Mouse (Mus musculus) MEL-GATA-1-ER (cell line): ENCODE measurements around the gene Trim59.
"Not testable (repeated sequence)": the region's sequence is repeated elsewhere in the genome, so short reads cannot be mapped to it uniquely, and the experiment has no call there.

Experiments
- DNase-seq: peaks from one replicate; pipeline ENCODE4 v3.0.0-alpha.2; 2012; ENCODE audit warnings: low read depth; ENCODE audit errors: extremely low read depth

The Trim59 gene

DNA sequence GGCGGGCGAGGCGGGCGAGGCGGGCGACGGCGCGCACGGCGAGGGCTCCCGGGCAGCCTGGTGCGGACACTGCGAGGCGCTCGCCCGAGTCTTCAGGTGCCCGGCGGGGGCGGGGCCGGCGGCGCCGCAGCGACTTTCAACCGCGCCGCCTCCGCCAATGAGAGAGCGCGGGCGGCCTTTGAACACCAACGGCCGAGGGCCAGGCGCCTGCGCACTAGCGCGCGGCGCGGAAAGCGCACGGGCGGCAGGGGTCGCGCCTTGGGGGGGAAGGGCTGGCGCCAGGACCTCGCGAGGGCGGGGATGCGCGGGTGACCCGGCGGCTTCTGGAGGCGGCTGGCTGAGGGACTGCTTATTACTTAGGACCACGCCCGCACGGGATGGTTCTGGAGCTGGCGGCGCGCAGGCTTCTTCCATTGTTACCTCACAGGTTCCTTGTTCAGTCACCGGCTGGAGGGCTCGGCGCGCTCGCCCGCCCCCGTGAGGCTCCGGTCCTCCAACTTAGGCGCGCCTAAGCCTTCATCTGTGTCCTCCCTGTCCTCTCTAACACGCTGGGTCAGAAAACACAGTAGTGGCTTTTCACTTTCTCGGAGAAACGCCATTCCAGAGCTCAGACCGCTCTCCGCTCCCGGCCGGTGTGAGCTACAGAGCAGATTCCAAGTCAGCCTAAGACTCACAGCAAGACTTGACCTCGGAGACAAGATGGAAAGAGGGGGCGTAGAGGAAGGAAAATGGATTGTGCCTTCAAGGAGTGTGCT, at the start of gene Trim59:
TSS of gene Trim59 (minus strand) at position 111 of the 755 bp plus-strand sequence.
- DNase-seq: peak; percentile 36

DNA sequence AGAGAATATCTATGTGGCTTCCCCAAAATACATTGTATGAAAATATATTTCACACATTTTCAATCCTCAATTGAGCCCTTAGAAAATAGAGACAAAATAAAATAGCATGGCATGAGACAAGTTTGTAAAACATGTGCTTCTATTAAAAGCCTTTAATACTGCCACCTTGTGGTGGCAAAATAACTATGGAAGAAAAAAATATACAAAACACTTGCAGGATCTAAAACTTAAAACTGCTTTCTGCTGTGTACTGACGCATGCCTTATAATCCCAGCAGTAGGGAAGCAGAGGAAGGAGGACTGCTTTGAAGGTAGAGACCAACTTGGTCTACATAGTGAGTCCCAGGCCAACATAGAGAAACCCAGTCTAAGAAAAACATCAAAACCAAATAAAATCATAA, 19.4 kb upstream of the Trim59 start:
- no peak for DNase-seq

DNA sequence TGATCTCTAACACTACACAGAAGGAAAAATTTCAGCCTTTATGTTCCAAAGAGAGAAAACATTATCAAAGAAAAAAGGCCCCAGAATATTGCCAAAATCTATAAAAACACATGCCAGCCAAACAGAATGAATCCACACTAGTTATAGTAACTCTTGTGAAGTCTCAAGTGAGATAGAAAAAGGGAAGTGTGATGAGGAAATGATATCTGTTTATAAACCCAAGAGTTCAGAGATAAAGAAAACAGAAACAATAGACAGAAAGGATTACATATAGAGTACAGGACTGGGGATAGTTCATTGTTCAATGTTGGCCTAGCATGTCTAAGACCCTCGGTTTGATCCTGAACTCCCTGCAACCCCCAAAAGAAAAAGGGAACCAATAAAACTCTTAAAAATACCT, 18.2 kb upstream of the Trim59 start:
- DNase-seq: peak; percentile 20

DNA sequence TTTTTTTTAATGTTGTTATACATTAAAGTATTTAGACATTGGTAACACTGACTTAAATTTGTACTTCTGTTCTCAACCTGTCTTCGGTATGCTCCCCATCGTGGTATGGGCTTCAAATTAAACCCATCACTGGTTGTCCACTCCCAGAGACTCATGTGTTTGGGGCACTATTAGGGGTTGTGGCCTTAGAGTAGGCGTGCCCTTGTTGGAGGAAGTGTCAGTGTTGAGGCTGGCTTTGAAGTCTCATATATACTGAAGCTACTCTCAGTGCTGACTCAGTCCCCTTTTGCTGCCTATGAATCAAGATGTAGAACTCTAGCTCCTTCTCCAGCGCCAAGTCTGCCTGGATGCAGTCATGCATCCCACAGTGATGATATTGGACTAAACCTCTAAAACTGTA, 16.1 kb upstream of the Trim59 start:
- DNase-seq: no peak

DNA sequence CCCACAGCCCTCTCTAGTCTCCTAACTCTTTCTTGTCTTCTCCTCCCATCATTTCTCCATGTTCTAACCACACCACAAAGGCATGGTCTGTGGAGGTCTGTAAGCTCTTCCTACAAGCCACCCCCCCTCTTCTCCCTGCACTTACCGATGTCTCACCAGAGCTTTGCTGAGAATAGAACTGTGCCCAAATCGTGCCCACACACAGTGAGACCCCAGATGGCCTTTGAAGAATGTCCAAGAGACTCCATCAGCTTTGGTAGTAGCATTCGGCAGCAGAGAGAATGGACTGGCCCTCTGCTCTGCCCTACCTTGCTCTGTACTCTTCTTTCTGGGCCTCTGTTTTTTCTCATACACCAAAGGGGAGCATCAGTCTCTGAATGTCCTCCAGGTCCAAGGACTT, 11.3 kb upstream of the Trim59 start:
- DNase-seq: no peak

DNA sequence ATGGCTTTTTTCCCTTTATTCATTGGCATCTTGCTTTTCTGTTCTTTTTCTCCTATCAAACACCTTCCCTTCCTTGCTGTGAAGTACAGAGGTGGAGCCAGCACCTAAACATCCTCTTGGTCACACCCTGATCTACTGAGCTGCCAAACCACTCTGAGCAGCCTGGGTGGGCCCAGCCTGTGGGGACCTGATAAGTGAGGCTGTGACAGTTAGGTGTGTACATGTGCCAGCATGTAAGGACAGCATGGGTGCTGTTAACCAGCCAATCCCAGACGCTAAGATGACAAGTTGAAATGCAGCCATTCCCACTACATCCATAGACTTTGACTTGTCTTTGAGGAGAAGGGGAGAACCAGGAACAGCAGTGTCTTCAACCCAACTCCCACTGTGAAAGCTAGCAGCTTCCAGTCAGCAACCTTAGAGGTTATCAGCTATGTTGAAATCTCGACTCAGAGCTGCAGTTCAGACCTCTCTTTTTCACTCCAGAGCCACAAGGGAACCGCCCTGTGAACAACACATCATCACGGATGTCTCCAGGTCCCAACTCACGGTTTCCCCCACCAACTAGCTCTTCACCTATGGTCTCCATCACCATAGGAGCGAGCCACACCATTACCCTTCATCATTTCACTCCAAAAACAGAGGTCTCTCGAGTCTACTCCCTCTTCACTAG, 10.3 kb upstream of the Trim59 start:
- peak; percentile 71 for DNase-seq

DNA sequence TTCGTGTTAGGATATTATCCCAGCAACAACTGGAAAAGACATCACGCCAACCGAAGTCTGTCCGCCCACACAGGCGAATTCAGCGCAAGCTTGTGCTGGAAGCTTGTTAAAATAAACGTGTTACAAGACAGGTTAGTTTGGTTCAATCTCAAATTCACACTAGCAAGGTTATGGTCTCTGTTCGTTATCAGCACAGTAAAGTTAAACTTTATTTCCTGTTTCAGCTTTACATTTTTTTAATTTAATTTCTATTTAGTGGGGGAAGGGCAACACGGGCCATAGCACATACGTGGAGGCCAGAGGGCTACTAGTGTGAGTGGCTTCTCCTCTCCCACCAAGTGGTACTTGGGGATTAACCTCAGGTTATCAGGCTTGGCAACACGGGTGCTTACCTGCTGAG, 7.3 kb upstream of the Trim59 start:
- DNase-seq: no peak

DNA sequence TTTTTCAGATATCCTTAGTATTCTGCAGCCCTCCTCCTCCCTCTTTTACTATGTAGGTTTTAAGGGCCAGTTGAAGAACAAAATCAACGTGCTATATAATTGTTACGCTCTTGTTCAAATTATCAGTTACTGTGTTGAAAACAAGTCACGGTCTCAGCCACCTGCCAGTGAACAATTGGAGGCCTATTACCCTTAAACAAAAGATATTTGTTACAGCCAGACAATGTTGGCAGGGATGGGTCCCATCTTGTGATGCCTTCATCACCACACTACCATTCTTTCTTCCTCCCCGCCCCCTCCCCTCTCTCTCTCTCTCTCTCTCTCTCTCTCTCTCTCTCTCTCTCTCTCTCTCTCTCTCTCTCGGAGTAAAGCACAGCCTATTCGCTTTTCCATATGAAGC, 4.5 kb upstream of the Trim59 start:
- no peak for DNase-seq

DNA sequence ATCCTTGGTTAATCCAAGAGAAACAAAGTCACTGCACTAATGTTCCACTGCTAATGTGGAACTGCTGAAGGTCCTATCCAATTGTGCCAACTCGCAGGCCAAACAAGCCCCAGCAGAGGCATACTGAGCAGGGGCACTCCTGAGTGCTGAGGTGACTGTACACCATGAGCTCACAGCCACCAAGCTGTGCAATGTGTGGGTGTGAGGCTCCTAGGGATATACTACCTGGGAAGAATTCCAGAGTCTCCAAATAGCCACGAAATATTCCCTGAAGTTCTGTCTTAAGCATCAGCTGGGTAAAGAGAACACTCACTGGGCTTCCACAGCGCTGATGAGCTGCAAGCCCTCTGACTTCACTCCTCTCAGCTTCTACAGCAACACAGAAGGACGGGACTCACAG, 3.1 kb upstream of the Trim59 start:
- no peak for DNase-seq

DNA sequence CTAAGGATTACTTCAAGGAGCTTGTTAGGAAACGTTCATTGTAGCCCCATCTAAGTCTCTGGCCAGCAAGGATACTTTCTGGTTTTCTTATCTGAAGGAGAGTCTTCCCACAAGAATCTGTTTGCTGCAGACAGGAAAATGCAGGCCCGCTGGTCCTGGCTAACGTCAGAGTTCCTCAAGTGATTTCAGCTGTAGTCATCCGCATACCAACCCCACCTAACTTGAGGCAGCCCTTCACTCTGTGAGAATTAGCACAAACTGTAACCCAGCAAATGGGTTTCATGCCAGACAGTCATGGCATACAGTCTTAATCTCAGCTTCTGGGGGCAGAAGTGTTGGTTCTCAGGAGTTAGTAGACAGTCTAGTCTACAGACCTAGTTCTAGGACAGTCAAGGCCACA, 2.0 kb upstream of the Trim59 start:
- no peak for DNase-seq

DNA sequence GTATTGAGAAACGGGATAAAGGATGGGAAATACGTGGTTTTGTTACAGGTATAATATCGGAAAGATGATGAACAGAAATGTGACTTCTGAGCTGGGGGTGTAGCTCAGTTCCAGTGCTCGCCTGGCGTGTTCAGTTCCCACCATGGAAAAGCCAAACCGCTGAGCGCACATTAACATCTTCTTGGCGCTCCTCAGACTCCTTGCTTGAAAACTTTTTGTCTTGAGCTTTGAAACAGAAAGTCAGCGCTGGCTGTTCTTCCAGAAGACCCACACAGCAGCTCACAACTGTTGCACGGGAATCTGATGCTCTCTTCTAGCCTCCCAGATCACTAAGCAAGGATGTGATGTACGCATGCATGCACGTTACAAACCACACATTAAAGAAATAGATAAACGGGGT, 1.2 kb upstream of the Trim59 start:
- no peak for DNase-seq

DNA sequence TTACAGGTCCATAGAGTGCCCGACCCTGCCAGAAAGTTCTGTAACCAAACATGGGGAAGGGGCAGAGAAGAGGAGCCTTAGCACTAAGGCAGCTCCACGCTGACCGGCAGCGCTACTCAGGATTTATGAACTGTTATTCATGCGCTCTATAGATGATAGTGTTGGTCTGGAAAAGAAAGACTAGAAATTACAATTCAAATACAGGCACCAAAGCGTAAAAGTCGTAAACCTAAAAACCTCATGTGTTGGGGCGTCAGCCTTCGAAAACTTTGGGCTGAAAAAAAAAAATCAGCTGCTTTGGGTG, 797 bp upstream of the Trim59 start:
- DNase-seq: no peak

DNA sequence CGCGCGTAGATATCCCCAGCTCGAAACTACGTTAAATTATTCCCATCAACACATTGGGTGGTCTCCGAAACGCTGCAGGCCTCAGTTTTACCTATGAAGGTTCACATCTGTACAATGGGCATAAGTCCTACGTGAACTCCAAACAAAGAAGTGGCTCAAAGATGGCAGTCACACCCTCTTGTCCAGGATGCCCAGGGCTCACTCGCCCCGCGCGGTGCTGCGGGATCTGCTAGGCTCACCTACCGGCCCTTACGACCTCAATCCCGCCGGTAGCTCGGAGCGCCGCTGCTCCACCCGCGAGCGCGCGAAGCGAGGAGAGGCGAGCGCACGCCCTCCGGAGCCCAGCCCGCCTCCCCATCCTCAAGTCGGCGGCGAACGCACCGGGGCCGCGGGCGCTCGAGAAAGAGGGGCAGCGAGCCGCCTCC, 376 bp downstream of the Trim59 start:
- DNase-seq: peak; percentile 16

DNA sequence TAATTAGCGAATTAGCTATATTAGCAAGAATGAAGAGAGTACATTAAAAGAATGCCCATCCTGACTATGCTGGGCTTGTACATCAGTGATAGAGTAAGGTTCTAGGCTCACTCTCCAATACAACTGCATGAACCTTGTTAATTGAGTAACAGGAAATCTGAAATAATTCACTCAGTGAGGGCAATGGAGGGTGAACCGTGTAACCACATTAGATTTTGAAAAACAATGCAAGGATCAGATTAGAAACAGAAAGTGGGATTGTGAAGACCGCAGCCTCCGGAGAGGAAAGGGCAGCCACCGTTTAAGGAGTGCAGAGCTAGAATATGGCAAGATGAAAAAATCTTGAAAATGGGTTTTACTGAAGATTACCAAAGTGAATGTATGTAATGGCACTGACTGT, 3.3 kb downstream of the Trim59 start:
- no peak for DNase-seq

DNA sequence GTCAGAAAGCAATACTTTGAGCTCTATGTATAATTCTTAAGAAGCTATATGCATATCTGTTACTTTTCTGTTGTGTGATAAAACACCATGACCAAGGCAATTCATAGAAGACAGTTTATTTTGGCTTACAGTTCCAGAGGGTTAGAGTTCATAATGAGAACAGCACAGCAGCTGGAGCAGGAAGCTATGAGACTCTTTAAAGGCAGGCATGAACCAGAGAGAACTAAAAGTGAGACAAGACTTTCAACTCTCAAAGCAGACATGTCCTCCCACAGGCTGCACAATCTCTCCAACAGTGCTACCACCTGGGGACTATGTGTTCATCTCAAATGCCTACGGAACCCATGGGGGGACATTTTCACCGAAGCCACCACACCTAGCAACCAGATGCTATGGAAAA, 4.5 kb downstream of the Trim59 start:
- DNase-seq: no peak

DNA sequence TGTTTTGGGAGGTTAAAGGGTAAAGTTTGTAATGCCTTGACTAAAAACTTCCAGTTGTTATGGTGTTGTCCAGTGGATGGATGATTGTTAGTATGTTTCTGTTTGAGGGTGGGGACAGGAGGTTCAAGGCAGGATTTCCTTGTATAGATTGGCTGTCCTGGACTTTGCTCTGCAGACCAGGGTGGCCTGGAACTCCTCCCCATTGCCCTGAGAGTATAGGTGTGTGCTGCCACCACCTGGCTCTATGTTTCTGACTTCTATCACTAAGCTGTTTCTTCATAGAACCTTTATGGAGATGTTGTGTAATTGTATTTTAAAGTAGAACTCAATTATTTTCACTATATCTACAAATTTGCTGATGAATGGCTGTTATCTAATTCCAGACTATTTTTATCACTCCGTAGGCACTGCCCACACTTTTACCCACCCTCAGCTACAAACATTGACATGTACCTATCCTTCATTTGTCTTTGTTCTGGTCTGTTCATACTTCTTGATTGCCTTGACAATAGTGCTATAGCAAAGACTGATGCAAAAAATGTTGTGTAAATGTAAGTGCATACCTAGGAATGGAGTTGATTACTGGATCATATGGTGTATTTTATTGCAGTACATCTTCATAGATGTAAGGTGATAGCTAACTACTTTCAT, 18.3 kb downstream of the Trim59 start:
- no peak for DNase-seq

DNA sequence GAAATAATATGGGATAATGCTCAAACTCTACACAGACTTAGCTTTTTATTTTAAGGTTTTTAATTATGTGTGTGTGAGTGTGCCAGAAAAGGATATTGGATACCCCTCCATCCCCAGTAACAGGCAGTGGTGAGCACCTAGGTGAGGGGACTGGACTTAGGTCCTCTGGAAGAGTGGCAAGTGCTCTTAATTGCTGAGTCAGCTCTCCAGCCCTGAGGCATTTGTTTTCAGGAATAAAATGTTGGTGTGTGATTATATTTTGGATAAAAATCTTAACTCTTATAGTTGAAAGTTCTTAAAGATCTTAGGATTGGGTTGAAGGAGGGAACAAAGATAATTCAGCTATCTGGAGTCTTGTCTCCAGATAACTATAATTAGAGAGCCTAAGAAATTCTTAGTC, 23.8 kb downstream of the Trim59 start:
- DNase-seq: no peak

DNA sequence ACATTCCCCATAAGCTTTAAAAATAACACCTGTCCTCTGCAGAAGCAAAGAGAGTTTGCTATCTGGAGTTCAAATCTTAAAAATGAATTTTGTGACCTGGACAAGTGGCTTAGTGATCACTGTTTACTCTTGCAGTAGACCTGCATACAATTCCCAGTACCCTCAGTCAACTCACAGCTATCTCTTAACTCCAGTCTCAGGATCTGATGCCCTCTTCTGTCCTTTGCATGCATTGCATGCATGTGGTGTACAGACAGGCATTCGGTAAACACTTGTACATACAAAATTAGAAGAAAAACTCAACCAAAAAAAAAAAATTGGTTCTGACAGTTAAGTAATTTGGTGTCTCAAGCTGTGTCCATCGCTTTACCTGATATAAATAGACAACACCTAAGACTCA, 24.3 kb downstream of the Trim59 start:
- no peak for DNase-seq

DNA sequence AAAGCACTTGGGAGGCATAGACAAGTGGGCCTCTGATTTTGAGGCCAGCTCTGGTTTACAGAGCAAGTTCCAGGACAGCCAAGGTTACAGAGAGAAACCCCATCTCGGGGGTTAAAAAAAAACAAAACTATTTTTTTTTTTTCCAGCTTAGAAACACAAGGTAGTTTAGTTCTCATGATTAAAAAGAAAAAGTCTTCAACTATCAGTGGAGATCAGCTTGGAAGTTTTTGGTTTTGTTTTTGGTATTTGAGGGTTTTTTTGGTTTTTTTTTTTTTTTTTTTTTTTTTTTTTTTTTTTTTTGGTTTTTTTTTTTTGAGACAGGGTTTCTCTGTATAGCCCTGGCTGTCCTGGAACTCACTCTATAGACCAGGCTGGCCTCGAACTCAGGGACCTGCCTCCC, 25.9 kb downstream of the Trim59 start:
- DNase-seq: not testable (repeated sequence)

DNA sequence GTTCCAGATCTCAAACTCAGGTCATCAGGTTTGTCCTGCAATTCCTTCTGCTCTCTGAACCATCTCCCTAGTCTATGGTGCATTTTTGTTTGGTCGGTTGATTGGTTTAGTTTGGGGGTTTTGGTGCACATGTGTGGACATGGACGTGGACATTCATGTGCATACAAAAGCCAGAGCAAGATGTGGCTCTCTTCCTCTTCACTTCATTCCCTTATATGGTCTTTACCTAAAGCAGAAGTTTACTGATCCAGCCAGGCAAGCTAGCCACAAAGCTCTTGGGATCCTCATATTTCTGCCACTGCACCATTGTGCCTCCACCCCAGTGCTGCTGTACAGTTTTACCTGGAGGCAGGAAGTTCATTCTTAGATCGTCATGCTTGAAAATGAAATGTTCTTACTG, 27.4 kb downstream of the Trim59 start:
- no peak for DNase-seq

DNA sequence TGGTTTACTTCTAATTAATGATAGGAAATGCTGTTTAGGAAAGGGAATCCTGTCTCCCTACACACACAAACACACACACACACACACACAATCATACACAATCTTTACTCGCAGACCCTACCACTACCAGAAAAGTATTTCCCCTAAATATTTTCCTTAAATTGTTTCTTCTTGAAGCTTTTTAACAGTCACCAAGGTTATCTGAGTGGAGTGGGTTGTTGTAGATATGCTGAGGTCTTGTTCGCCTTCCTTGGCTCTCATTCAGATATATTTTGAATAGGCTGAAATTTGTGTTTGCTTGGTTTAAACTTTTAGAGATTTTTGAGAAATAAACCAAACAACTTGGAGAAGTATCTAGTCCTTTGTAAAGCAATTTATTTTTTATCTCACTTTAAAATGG, 35.7 kb downstream of the Trim59 start:
- no peak for DNase-seq

DNA sequence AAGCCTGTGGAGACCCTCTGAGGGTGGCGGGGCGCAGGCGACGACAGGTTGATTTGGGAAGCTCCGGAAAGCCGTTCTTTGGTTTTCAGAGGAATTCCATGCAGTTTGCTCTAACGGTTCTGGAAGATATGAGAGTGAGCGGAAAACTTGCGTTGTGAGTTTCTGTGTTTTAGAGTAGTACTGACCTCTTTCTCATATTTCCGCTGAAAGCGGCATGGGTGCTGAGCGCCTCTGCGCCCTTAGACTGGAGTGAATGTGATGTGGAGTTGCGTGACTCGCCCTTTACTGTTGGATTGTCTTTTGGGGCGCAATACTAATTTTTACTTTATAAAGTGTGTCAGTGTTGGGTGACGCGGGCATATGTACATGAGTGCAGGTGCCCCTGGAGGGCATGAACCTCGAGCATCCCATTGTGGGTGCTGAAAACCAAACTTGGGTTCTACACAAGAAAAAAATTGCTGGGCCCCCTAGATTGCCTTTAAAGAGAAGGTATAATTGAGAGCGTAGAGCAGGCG, 38.3 kb downstream of the Trim59 start:
- no peak for DNase-seq
